Mouse (Mus musculus): ENCODE data around the gene Ramp2. TPM values are rescaled to one million over a fixed set of nuclear protein-coding genes. Genes with fewer than 3 reads are reported as not detected.

Gene Ramp2
- total RNA-seq, 2 experiments from 2014 or later: 34.8 to 37.0 TPM

- TF ChIP-seq CTCF (IDR thresholded peaks at IDR 0.05): no peak
- no peak for DNase-seq
- peak overlapping the region; percentile 90 for H3K4me3 ChIP-seq
- peak overlapping the region; percentile 92 for H3K27ac ChIP-seq
- intact Hi-C loops (cut with DNase I): loop anchor here (1.0 kb wide), 1 partner anchor 15 kb away; no protein-coding TSS in a partner anchor
Observed at GRCm38 (mm10) chr11:101246702-101247012, 829 bp downstream of the Ramp2 start.

DNA sequence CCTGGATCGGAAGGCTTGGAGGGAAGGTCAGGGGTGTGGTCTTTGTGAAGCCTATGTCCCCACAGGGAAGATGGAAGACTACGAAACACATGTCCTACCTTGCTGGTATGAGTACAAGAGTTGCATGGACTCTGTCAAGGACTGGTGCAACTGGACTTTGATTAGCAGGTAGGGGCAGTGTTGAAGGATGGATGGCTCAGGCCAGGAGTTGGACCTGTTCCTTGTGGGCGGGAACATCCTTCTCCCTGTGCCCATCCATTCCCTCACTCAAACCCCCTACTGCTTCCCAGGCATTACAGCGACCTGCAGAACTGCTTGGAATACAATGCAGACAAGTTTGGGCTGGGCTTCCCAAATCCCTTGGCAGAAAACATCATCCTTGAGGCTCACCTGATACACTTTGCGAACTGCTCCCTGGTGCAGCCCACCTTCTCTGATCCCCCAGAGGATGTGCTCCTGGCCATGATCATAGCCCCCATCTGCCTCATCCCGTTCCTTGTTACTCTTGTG lies 1.7 kb downstream of the Ramp2 start:
- H3K27ac ChIP-seq: peak overlapping the region; percentile 92
- no peak for TF ChIP-seq CTCF (IDR thresholded peaks at IDR 0.05)
- no peak for DNase-seq
- intact Hi-C loops (cut with DNase I): loop anchor here (1.0 kb wide), 1 partner anchor 35 kb away; no protein-coding TSS in a partner anchor
- peak overlapping the region; percentile 90 for H3K4me3 ChIP-seq

DNA sequence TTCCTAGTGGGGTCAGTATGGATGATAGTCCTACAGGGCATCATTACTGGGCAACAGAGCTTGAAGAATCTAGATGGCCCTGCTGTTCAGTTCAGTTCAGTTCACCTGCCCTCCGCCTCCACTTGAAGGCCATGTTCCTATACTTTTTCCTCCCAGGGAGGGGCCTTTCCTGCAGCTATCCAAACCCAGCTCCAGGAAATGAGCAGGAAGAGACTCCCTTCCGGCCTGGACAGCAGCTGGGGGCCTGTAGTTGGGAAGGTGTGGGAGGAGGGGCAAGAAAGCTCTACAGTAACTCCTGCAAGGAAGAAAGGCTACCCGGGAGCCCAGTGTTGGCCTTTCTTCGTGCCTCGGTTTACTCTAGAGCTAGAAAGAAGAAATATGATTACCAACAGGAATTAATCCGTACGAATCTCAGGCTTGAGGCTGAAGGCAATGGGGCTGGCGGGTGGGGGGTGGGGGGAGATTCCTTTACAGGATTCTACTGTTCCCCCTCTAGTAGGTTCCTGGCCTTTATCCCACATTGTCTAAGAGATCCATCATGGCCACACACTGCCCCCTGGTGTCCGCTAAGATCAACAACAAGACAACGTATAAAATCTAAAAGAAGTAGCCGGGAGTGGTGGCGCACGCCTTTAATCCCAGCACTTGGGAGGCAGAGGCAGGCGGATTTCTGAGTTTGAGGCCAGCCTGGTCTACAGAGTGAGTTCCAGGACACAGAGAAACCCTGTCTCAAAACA lies 2.6 kb downstream of the Ramp2 start:
- Histone ChIP-seq H3K27ac (peak overlapping the region; percentile 92), H3K4me3 (peak overlapping the region; percentile 90)
- peak; percentile 70 for DNase-seq
- intact Hi-C loops (cut with DNase I): loop anchor here (1.0 kb wide), 1 partner anchor 36 kb away; no protein-coding TSS in a partner anchor
- TF ChIP-seq CTCF (IDR thresholded peaks at IDR 0.05): peak; percentile 74

GRCm38 (mm10) chr11:101251031-101251430 lies 5.2 kb downstream of the Ramp2 start:
- DNase-seq: no peak
- no peak for TF ChIP-seq CTCF (IDR thresholded peaks at IDR 0.05)
- intact Hi-C loops (cut with DNase I): loop anchor here (5.0 kb wide), 2 partner anchors 51 to 141 kb away; partner anchors contain the start of gene Becn1
- Histone ChIP-seq H3K27ac (no peak overlapping the region), H3K4me3 (no peak overlapping the region)

DNA sequence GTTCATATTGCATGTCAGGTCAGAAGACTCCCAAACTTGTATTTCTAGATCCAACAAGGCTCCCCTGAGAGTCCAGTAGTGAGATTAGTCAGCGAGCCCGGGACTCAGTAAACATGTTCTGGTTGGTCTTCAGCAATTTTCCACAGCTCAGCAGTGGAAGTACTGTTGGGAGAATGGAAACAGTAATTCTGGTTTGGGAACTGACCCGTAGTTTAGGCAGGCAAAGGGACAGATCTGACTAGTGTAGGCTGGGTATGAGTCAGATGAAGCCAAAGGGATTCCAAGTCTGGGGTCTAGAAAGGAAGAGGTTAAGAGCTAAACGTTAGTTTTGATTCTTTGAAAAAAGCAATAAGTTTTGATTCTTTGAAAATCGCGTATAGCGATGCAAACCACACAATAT lies 7.1 kb downstream of the Ramp2 start:
- no peak for TF ChIP-seq CTCF (IDR thresholded peaks at IDR 0.05)
- peak overlapping the region; percentile 90 for H3K4me3 ChIP-seq
- DNase-seq: no peak
- peak overlapping the region; percentile 95 for H3K27ac ChIP-seq
- intact Hi-C loops (cut with DNase I): loop anchor here (5.0 kb wide), 2 partner anchors 49 to 139 kb away; partner anchors contain the start of gene Becn1

- Histone ChIP-seq H3K4me3 (peak within 1 kb of the TSS; percentile 90), H3K27ac (peak within 1 kb of the TSS; percentile 95)
- intact Hi-C loops (cut with DNase I): loop anchor here (5.0 kb wide), 2 partner anchors 48 to 138 kb away; partner anchors contain the start of gene Becn1
- no peak for TF ChIP-seq CTCF (IDR thresholded peaks at IDR 0.05)
- peak; percentile 90 for DNase-seq
Observed at GRCm38 (mm10) chr11:101253613-101254389, 8.0 kb downstream of the Ramp2 start, which contains the start of gene Vps25. TSS of gene Vps25 (plus strand) at chr11:101253707.

DNA sequence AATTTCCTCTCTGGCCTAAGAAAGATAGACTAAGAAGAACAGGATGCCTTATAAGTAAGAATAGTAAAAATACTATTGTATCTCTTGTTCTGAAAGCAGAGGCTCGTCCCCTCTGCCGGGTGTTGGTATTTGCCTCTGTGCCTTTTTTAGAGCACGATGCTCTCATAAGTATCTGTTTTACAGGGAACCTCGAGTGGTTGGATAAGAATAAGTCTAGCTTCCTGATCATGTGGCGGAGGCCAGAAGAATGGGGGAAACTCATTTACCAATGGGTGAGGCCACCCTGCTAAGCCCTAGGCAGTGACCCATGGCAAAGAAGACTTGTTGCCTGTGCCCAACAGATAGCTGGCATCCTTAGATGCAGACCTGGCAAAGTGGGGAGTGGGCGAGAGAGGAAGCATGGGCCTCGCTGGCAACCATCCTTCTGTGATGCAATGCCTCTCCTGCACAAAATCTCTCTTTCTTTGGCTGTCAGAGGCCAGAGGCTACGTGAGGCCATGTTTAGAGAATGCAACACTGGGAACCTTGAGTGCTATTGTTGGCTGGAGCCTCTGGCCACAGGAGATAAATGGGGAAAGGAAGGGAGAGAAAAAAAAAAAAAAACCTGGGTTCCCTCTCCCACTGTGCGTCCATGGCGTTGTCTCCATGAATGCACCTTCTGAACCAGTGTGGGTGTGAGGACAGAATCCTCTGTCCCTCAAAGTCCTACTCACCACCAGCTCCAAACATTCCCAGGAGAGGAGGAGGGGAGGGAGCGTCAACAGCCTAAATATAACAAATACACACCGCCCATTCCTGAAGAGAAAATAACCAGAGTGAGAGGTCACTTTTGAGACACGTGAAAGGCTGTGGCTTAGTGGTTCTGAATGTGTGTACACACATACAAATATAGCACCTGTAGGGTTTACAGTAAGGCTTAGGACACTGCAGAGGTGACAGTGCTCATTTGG lies 10.3 kb downstream of the Ramp2 start:
- no peak for DNase-seq
- H3K4me3 ChIP-seq: no peak overlapping the region
- intact Hi-C loops (cut with DNase I): no loop called here
- no peak for TF ChIP-seq CTCF (IDR thresholded peaks at IDR 0.05)
- H3K27ac ChIP-seq: no peak overlapping the region

GRCm38 (mm10) chr11:101259261-101259712 lies 13.5 kb downstream of the Ramp2 start:
- intact Hi-C loops (cut with DNase I): no loop called here
- Histone ChIP-seq H3K4me3 (no peak overlapping the region), H3K27ac (no peak overlapping the region)
- no peak for DNase-seq
- no peak for TF ChIP-seq CTCF (IDR thresholded peaks at IDR 0.05)

- Histone ChIP-seq H3K27ac (peak within 1 kb of the TSS; percentile 56), H3K4me3 (peak within 1 kb of the TSS; percentile 76)
- intact Hi-C loops (cut with DNase I): no loop called here
- TF ChIP-seq CTCF (IDR thresholded peaks at IDR 0.05): no peak
- peak; percentile 64 for DNase-seq
Observed at GRCm38 (mm10) chr11:101259948-101260825, 14.4 kb downstream of the Ramp2 start, which contains the start of gene Wnk4. TSS of gene Wnk4 (plus strand) at chr11:101260567.

- Histone ChIP-seq H3K27ac (peak overlapping the region; percentile 56), H3K4me3 (peak overlapping the region; percentile 76)
- DNase-seq: no peak
- intact Hi-C loops (cut with DNase I): no loop called here
- no peak for TF ChIP-seq CTCF (IDR thresholded peaks at IDR 0.05)
Observed at GRCm38 (mm10) chr11:101260826-101261380, 15.1 kb downstream of the Ramp2 start.

All from gastrocnemius, adult 2 months (tissue).